Mouse (Mus musculus): ENCODE data around the gene Lpp. TPM values are rescaled to one million over a fixed set of nuclear protein-coding genes. Genes with fewer than 3 reads are reported as not detected.

The Lpp gene
- total RNA-seq, 2 experiments from 2014 or later: 16.6 to 18.6 TPM

DNA sequence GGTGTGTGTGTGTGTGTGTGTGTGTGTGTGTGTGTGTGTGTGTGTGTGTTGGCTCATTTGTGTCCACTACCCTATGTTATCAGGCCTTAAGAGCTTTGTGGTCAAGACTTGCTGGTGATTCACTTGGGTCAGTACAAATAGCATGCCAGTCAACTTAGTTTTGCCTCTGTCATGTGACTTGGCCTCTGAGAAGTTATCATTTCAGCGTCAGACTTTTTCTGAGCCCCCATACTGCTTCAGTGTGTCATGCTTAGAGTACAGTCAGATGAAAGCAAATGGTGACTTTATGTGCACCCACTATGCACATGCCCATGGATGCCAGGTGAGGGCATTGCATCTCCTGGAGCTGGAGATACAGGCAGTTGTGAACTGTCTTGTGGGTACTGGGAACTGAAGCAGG lies 38.5 kb downstream of the Lpp start:
- intact Hi-C loops (cut with DNase I): no loop called here
- DNase-seq: no peak

DNA sequence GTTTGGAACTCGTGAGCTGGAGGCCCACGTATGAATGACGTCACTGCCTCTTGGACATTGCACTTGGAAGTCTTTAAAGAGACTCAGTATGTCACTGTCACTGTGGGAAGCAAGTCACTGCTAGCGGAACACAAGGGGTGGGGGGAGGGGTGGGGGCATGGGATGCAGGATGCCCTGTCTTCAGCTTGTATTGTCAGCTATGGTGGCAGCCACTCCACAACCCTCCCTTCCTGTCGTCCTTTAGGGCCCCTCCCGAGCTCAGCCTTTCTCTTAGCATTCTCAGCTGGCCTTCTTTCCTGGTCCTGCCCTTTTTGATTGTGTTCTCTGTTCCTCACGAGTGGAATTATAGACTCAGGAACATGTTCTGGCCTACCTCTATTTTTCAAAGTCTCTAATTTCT lies 40.3 kb downstream of the Lpp start:
- no peak for DNase-seq
- intact Hi-C loops (cut with DNase I): no loop called here

DNA sequence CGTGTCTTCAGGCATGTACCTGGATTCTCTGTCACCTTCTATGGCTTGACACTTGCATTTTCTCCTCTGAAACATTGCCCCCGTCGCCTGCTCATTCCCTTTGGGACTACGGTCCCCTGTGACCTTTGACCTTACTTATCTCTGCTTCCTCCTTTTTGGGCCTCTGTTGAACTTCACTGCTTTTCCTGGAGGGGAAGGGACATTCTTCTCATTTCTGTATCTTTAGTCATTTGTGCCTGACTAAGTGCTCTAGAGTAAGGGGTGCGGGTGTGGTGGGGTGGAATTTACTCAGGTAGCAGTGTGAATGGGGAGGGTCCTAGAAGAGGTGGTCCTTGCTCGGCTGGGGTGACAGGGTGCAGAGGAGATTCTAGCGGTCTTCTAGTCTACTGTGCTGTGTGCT lies 40.7 kb downstream of the Lpp start:
- intact Hi-C loops (cut with DNase I): no loop called here
- no peak for DNase-seq

DNA sequence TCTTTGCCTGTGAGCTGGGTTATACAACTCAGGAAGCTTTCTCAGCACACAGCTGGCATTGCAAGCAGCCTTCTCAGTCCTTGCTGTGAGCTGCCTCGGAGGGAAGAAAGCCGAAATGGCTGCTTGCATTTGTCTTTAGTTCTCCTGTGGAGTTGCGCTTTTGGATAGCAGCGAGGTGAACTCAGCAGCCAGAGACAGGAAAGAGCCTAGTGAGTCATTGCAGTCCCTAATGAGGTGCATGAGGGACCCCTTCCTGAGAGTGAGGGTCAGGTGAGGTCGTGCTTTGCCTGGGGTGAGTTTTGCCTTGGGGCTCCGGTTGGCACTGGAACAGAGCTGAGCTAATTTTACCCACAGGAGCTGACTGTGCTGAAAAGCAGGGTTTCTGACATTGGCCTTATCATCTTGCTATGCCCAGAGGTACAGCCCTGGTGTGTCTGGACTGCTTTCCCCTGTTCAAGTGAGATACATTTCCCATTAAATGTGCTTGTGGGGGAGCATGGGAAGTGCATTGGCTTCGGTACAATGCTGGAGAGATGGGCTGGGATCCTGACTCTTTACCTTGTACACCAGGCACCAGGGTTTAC lies 41.3 kb downstream of the Lpp start:
- peak in 1 of 2 experiments; percentile 39 for DNase-seq
- intact Hi-C loops (cut with DNase I): no loop called here

DNA sequence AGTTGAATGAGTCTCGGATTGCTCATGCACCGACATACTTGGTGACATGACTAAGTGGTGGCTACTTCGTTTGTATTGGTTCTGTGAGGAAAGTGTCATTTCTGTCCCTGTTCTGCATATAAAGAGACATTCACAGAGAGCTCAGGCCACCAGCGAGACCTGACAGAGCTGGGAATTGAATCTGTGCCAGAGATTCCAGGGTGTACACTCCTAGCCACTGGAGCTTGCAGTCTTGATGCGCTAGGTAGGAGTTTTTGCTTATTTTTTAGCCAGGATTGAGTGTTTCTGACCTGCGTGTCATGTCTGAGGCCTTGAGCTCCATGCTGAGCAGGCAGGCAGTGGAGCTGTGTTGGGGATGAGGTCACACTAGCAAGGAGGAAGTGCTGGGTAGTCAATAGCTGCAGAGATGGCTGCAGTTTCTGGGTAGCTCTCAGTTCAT lies 41.8 kb downstream of the Lpp start:
- intact Hi-C loops (cut with DNase I): no loop called here
- no peak for DNase-seq

DNA sequence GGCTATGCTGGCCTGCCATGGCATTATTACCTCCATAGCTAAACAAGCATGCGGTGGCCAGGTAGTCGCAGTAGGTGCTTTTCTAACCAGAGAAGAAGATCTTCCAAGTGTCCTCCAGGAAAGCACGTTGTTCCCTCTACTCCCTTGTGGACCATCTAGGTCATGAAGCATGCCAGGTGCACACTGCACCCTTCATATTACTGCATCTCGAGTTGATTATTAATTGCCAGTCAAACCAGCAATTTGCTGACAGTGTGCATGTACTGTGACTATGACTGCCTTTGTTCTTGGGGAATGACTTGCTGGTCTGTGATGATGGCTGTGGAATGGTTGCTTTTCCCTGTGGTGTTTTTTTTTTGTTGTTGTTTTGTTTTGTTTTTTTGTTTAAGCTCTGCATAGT lies 45.1 kb downstream of the Lpp start:
- intact Hi-C loops (cut with DNase I): no loop called here
- DNase-seq: no peak

DNA sequence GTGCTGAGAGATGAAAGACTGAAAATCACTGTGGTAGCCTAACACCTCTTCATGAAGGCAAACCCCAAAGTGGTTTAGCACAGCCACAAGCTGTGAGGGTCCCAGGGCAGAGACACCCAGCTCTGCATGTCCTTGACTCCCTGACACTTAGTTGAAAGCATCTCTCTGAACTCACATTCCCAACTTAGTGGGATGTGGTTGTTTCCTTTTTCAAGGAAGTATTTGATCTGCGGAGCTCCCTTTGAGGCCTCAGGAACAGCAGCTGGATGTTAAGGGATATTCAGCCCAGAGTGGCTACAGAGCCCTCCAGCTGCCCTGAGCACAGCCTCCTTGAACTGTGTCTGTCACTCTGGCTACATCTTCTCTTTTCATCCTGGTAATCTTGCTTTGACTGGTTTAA lies 48.0 kb downstream of the Lpp start:
- intact Hi-C loops (cut with DNase I): no loop called here
- DNase-seq: no peak

DNA sequence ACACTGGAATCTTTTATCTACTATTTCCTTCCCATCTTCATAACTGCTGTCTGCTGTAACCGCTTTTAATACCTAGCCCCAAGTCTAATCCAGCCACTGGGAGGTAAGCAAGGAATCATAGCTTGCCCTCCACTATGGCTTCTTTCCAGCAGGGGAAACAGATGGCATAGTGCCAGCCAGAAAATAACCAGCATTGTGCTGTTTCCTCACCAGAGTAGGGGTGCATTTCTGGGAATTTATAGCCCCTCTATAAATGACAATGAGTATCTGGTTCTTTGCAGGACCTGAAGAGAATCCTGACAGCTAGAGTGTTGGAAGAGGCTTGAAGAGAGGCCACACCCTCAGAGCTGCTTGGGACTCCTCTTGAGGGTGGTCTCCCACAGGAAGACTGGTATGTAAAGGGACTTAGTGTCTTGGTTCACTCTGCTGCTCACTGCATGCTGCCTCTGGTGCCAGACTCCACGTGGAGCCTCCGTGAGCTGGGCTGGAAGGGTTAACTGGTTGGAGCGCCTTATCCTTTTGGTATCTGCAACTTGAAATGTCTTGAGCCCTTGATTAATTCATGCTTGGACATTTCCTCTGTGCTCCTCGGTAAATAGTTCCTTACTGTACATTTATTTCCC lies 49.3 kb downstream of the Lpp start:
- DNase-seq: no peak
- intact Hi-C loops (cut with DNase I): no loop called here

DNA sequence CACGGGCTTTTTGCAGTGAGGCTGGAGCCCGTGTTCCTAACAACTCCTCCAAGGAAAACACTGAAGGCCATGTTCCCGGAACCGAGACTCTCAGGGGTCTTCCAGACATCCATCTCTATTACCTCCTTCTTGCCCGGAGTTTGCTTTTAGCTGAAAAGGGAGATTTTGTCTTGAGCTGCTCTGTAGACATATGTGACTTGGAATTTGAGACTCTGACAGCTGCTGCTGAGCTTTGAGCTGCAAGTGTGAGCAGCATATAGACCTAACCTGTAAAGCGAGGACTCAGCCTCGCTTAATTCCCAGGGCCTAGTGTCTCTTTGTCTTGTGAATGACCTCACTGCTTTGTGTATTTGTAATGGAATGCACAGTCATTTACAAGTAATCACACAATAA lies 49.8 kb downstream of the Lpp start:
- intact Hi-C loops (cut with DNase I): no loop called here
- no peak for DNase-seq

DNA sequence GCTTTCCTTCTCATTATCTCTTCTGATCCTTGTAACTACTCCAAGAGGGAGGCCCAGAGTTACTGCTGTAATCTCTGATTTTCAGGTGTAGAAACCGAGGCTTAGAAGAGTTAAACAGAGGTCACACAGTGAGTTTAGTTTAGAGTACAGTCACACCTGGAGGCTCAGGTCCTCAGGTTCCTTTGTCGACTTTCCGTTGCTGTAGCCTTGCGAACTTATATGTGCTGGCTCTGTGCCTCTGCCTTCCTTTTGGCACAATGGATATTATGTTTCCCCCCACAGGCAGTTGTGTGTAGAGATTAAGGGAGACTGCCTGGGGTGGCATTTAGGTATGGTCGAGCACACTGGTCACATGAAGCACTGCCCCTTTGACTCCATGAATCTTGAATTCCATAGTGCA lies 50.2 kb downstream of the Lpp start:
- intact Hi-C loops (cut with DNase I): no loop called here

DNA sequence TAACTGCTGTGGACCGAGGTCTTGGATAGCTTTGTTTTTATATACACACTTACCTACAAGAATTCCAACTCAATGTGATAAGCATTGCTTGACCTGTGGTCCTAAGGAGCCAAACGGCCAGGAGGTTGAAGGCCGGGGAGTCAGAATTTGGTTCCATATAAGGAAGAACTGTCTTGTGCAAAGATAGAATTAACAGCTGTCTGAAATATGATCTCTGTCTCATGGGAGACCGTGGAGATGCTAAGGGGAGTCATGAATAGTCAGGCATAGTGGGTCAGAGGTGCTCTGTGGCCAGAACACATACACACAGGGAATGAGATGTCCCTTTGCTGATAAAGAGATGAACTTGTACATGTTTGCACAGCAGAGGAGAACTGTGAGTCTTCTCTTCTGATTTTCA lies 51.5 kb downstream of the Lpp start:
- DNase-seq: no peak
- intact Hi-C loops (cut with DNase I): no loop called here

More for the DNA sequence above, 50.2 kb downstream of the Lpp start:
- DNase-seq: no peak

DNA sequence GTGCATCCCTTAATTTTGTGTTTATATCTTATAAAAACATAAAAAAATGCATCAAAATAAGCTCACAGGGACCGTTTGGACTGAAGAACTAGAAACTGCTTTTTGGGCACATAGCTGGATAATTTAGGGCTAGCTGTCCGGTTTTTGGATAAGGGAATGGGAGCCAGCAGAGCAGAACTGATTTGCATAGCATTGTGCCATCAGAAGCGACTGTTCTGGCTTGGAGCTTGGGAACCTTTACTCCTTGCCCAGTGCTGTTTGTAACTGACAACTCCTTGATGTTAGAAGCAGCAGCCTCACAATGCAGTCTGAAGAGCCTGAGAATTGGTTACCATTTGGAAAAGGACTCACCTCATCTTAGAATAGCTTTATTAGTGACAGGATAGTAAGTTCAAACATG lies 52.2 kb downstream of the Lpp start:
- intact Hi-C loops (cut with DNase I): no loop called here
- DNase-seq: no peak

DNA sequence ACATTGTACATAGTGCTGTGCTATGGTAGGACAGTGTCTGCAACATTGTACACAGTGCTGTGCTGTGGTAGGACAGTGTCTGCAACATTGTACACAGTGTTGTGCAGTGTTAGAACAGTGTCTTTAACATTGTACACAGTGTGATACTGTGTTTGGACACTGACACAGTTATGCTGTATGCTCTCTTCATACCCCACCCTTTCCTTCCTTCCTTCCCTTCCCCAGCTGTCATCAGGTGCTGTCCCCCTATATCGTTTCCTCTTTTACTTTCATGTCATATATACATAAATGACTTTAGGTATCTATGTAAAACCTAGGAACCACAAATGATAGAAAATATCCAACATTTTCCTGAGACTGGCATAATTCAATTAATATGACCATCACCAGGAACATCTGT lies 53.1 kb downstream of the Lpp start:
- intact Hi-C loops (cut with DNase I): no loop called here
- DNase-seq: no peak

DNA sequence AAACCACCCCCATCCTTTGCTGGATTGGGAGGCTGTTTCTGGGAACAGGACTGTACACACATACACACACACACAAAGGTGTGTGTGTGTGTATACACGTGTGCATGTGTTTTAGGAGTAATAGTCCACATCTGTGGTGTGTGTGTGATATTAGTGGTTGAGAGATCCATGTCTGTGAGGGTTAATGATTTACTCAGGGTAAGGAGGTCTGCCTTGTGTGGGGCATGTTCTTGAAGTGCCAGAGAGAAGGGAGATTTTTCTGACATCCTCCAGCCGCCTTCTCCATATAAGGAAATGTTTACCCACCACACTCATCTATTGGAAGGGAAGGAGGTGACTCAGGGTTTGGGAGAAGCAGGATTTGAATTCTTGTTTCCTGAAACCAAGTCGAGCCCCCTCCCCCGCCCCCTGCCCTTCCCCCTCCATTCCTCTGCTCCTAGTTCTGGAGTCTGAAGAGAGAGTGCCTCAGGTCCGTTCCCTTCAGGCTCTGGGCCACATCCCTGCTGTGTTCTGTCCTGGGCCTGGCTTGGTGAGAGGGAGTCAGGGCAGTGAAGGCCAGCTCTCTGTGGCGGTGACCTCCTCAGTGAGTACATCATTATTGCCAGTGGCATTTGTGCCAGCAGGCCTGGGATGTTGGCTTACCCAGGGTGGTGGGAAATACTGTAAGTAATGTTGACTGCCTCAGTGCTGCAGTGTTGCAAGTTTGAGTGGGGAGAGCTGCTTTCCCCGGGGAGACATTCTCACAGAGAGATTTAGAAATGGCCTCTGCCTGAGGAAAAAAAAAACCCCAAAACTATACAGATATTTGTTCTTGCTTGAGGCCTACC lies 54.6 kb downstream of the Lpp start:
- no peak for DNase-seq
- intact Hi-C loops (cut with DNase I): no loop called here

DNA sequence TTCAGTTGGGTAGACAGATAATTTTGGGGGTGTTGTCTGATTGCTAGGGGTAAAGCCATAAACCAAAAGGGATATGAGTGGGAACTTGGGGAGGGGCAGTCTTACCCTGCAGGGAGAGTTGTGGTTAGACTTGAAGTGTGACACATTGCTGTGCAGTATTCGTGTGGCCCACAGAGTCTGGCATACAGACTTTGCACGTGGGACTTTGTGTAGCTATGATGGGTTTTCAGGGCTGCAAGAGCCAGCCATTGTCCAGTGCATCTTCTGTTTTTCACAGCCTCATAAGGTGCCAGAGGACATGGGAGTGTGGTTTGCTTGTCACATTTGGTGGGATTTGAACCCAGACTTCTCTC lies 55.2 kb downstream of the Lpp start:
- no peak for DNase-seq
- intact Hi-C loops (cut with DNase I): no loop called here

DNA sequence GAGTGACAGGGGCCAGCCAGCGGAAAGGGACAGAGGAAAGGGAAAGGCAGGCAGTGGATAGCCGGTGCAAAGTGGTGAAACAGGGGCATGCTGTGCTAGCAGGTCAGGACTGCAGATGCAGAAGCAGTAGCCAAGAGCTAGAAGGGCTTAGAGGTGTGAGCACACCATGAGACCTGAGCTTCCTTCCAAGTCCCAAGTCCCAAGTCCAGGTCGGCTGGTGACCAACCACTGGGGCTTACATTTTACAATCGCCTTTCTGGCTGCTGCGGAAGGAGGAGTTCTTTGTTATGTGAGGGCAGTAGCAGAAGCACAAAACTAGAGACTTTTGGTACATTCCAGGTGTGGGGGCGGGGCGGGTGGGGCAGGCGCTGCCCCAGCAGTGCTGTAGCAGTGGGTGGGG lies 56.5 kb downstream of the Lpp start:
- peak; percentile 37 to 62 for DNase-seq

DNA sequence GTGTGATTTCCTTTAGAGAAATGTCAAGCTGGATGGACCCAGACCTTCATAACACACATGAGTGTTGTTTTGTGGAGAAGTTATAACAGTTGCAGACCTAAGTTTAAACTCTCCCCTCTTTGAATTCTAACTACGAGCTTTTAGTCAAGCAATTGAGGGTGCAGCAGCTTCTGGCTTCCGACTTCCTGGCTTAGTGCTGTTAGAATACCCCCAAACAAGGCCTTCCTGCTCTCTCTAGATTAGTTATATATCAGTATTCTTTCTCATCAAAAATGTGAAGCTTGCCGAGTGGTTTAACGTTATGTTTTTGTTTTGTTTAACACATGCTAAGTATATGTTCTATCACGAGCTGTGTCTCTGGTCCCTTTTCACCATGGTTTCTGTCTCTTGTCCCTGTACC lies 56.9 kb downstream of the Lpp start:
- intact Hi-C loops (cut with DNase I): no loop called here
- DNase-seq: no peak

More for the DNA sequence above, 56.5 kb downstream of the Lpp start:
- intact Hi-C loops (cut with DNase I): no loop called here

DNA sequence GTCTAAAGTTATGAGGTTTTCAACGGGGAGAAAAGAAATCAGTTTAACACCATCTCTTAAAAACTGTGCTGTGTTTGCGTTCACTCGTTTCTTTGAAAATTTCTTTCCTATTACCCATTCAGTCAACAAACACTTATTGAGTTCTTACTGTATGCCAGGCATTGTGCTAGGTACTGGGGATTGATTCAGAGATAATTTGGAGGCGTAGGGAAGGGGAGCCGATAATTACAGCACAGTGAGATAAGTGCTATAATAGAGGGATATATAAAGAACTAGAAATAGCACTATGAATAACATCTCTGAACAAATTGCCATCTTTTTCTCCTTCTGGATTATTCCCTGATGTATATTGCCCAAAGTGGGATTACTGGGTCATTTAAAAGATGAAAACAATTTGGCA lies 57.8 kb downstream of the Lpp start:
- no peak for DNase-seq
- intact Hi-C loops (cut with DNase I): no loop called here

DNA sequence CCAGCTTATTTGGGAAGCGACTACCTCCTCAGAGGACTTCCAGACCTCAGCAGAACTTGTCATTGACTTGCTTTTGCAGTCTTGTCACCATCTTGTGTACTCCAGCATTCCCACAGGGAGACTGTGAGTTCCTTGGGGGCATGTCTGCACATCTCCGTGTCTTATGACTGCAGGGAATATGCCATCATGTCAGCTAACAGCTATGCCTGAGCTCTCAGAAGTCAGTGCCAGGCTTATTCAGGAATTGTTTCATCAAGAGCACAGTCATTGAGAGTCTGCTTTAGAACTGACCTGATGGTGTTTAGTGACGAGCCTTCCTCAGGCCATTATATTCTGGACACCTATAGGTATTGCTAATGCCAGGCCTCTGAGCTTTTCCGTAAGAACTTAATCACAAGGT lies 60.2 kb downstream of the Lpp start:
- DNase-seq: no peak
- intact Hi-C loops (cut with DNase I): no loop called here

DNA sequence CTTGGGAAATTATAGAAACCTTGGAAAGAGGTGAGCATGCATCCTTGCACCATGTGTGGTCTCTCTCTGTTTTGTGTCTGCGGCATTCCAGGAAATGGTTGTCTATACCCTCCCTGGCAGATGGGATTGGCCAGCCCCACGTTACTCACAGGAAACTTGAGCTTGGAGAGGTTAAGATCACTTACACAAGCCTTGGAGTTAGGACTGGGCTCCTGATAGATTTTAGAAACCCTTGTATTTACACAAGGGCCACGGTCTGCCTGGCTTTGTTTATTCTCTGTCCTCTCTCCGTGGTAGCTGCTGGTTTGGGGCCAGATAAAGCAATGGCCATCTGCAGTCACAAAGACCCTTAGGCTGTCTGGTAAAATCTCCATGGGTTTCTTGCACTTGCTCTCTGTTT lies 61.2 kb downstream of the Lpp start:
- DNase-seq: no peak
- intact Hi-C loops (cut with DNase I): no loop called here

DNA sequence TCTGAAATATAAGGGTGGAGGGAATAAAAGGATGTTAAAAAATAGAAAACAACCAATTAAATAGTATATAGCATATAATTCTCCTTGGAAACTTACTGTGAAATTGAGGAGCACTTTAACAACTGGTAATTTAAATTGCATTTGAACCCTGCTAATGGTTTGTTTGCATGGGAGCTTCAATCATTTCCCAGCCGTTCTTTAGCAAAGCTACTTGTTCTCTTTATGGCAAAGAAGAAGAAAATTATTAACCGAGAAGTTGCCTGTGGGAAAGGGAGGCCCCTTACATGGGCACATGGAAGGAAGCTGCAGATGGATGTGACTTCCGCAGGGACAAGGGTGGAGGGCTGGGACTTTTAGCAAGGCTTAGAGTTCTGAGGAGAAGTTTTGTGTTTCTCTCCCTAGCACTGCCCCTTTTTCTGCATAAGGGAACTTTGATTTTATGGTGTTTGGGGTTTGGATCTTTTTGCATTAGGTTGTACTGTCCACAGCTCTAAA lies 62.1 kb downstream of the Lpp start:
- DNase-seq: no peak
- intact Hi-C loops (cut with DNase I): no loop called here

DNA sequence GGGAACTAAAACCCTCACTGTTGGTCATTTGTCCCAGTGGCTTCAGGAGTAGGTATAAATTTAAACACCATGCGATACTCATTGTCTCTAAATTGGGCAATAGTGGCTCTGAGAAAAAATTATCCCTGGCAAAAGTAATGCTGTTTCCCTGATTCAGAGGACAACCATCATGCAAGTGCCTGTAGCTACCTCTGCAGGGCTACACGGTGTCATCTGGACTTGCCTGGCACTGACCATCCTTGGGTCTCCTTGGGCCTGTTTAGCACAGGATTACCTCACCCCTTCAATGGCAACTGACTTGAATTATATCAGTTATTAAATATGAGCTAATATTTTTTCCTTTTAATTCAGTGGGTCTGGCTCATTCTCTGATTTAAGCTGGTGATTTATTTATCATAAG lies 70.5 kb downstream of the Lpp start:
- intact Hi-C loops (cut with DNase I): loop anchor here (5.0 kb wide), 1 partner anchor 67 kb away; no protein-coding TSS in a partner anchor
- no peak for DNase-seq

All from gastrocnemius, postnatal 36 days (tissue).